Mouse (Mus musculus) large intestine, adult 2 months (tissue): ENCODE results near the gene U90926. TPM values are rescaled to one million over a fixed set of nuclear protein-coding genes. Genes with fewer than 3 reads are reported as not detected.
"Not testable (repeated sequence)": the region's sequence is repeated elsewhere in the genome, so short reads cannot be mapped to it uniquely, and the experiment has no call there.

Experiments used
- DNase-seq: peaks from one replicate; pipeline ENCODE4 v3.0.0-alpha.2; 2012; ENCODE audit warnings: low read depth, low spot score
- WGBS: fragments of 180-500 bp; shearing (Covaris S2); methylation state at CpG from one replicate; pipeline ENCODE4 v1.1.7; 2018; 5-methylcytosine and 5-hydroxymethylcytosine counted together
- polyA plus RNA-seq: library from polyadenylated mRNA; depleted of rRNA; stranded (reverse); fragments of >200 nt; gene quantifications from 2 replicates; pipeline ENCODE4 v1.2.3, GENCODE M21; 2012

U90926 gene
- polyA plus RNA-seq, 1 experiment, result 2.4 TPM

DNA sequence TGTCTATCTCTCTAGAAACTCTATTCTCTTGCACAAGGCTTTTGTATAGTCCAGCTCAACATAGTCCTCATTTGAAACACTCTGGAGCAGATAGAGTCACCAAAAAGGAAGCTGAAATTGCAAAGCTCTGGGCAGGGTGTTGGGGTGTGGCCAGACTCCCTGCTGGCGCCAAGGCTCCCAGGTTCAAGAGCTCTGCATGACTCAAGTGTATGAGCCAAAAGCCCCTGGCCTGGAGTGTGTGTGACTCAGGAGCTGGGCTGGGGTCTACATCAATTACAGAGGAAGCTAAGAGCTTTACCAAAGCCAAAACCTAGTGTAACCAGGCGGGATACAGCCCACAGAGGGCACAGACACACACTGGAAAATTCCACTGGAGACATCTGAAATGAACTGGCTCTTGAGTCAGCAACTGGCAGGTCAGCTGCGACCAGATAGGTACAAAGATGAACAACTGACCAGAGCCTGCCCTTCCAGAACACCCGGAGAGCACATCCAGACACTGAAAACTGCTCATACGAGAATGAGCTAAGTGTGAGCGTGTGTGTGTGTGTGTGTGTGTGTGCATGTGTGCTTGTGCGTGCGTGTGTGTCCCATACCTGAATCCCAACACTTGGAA, 5.2 kb upstream of the U90926 start:
- 82% methylated on average over 8 of the region's 8 CpGs for WGBS

GRCm38 (mm10) chr5:92219826-92220225, 4.6 kb upstream of the U90926 start:
- no peak for DNase-seq
- WGBS, result 60% methylated on average over 6 of the region's 6 CpGs

More for the DNA sequence above, 5.2 kb upstream of the U90926 start:
- DNase-seq, result no peak

GRCm38 (mm10) chr5:92218915-92219793, 3.9 kb upstream of the U90926 start:
- no peak for DNase-seq
- 71% methylated on average over 17 of the region's 17 CpGs for WGBS

DNA sequence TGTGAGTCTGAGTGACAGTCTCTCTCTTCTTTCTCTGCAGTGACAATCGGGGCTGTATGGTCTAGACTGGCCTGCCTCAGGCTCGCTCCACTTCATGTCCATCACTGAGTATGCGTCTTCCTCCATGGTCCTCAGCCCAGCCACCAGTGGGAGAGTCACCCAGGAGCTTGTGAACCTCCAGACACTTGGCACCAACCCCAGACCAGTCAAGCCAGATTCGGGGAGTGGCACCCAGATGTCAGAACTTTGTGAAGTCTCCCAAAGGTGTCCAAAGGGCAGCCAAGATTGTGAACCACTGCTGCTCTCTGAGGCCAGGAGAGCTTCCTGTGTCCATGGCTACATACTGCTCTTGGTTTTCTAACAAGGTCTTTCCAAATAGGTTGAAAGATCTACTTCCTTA, 3.0 kb downstream of the U90926 start:
- DNase-seq, result no peak
- WGBS, result 68% methylated on average over 4 of the region's 4 CpGs

DNA sequence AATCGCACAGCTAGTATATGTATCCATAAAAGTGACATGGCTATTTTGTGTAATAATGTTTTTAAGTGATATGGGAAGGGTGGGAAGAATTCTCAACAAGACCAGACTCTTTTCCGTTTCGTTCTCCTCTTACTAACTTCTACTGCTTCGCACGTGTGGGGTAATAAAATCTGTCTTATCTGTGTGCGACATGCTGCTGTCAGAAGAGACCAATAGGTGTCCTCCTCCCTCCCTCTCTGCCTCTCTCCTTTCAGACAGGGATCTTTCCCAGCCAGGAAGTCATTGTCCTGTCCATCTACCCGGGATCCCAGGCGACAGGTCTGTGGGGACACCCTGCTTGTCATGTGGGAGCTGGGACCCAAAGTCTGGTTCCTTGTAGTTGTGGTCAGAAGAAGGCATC, 5.0 kb downstream of the U90926 start:
- no peak for DNase-seq

GRCm38 (mm10) chr5:92206121-92206520, 9.1 kb downstream of the U90926 start:
- no peak for DNase-seq
- 51% methylated on average over 6 of the region's 6 CpGs for WGBS

More for the DNA sequence above, 5.0 kb downstream of the U90926 start:
- WGBS, result 26% methylated on average over 8 of the region's 8 CpGs

- DNase-seq, result no peak
- WGBS, result 20% methylated on average over 5 of the region's 5 CpGs
These were observed 9.5 kb downstream of the U90926 start for GRCm38 (mm10) chr5:92205706-92206105.

DNA sequence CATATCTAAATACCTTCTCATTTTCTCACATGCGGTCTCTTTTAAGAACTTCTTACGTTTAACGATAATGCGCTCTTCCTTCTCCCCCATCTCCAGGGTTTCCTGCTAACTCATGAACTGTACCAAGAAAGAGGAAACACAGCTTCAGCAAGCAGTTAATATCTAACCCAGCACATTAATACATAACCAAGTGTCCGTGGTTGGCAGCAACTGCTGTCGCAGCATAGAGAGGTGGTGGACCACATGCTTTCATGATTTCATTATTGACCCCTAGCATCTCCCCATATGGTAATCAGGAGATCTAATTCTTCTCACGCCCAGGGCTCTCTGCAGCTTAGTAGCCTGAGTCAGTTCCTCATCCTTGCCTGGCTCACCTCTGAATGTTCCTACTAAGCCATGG, 10.0 kb downstream of the U90926 start:
- DNase-seq, result no peak
- WGBS, result 33% methylated on average over 7 of the region's 7 CpGs

- WGBS, result 43% methylated on average over 6 of the region's 6 CpGs
- peak; percentile 61 for DNase-seq
These were observed 10.8 kb downstream of the U90926 start for GRCm38 (mm10) chr5:92204162-92205036.

DNA sequence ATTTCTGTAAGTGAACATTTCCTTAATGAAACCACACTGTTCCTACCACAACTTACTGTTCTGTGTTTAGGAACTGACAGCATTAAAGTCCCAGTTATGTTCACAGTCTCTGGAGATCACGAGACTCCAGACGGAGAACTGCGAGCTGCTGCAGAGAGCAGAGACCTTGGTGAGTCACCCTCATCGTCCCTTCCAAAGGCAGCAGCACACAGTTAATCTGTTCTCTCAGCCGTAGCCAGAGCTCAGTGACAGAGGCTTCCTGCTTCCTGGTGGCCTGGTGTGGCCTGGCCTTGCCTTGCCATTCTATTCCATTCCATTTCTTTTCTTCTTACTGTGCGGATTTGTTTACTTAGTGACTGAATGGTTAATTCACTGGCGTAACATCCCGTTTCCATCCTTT, 16.9 kb downstream of the U90926 start:
- no peak for DNase-seq
- 74% methylated on average over 8 of the region's 8 CpGs for WGBS

DNA sequence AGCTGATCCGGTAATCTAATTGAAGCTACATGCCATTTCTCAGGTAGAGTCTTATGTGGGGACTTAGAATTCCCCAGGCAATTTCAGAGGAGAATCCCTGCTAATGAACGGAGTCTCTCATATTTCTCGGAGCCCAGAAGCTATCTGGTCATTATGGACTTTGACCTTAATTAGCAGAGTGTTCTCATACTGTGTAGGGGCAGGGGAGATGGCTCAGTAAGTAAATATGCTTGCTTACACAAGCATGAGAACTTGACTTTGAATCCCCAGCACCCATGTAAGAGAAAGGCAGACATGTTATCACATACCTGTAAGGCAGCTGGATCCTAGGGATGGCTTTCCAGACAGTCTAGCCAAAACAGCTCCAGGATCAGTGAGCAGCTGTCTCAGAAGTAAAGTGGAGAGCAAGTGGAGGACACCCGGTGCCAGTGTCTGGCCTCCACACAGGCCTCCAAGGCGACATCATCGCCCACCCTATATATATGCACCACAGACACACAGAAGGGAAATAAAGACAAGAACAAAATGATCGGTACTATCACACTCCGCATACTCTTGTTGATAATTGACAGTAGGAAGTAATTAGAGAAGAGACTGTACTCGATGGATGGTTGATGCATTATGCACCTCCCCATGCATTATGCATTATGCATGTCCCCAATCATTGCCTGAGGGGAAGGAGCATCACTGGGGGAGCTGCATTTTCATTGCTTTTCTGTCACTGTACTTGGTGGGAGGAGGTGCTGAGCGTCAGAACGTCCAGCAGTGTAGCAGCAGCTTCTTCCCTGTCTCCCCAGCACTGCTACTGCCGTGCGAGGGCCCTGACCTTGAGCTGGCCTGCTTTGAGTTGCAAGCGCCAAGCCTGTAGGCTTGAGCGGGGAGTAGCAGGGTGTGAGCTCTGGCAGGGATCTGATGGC, 18.1 kb downstream of the U90926 start:
- no peak for DNase-seq
- WGBS, result 85% methylated on average over 15 of the region's 15 CpGs

DNA sequence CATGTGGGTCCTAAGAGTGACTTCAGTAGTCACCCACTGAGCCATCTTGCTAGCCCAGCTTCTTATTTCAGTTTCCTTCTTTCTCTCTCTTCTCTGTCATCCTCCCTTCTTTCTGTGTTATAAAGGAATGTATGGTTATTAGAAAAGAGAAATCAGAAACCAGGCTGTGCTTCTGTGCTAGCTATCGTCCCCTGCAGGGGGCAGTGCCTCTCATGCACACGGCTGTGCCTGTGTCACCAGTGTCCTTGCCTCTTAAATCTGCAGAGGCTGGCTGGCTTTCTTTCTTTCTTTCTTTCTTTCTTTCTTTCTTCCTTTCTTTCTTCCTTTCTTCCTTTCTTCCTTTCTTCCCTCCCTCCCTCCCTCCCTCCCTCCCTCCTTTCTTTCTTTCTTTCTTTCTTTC, 19.5 kb downstream of the U90926 start:
- 40% methylated on average over 2 of the region's 2 CpGs for WGBS
- DNase-seq, result not testable (repeated sequence)

- 63% methylated on average over 7 of the region's 7 CpGs for WGBS
- peak; percentile 33 for DNase-seq
These were observed 26.2 kb downstream of the U90926 start for GRCm38 (mm10) chr5:92188881-92189483.

GRCm38 (mm10) chr5:92183071-92183830, 32.0 kb downstream of the U90926 start:
- no peak for DNase-seq
- 74% methylated on average over 8 of the region's 8 CpGs for WGBS

- DNase-seq, result no peak
- WGBS, result 66% methylated on average over 6 of the region's 6 CpGs
These were observed 49.2 kb downstream of the U90926 start for GRCm38 (mm10) chr5:92165976-92166375.
